Mouse (Mus musculus): ENCODE data around the gene Stra8. TPM values are rescaled to one million over a fixed set of nuclear protein-coding genes. Genes with fewer than 3 reads are reported as not detected.

Gene Stra8
- polyA plus RNA-seq (2014; fragmentation: Illumina TruSeq; extraction: RNeasy Lipid Tissue Mini Kit (QIAGEN cat#74804); ENCODE audit: low read depth, low replicate concordance), result not detected

GRCm38 (mm10) chr6:34919956-34920355, at the start of gene Stra8:
Gene Stra8 (plus strand): TSS chr6:34920163.

GRCm38 (mm10) chr6:34877509-34878321, 42.2 kb upstream of the Stra8 start, which contains the start of gene Cyren:
Gene Cyren (minus strand): TSS chr6:34878060.

GRCm38 (mm10) chr6:34910371-34911219, 9.4 kb upstream of the Stra8 start, which contains the start of gene Wdr91:
Gene Wdr91 (minus strand): TSS chr6:34910876.

GRCm38 (mm10) chr6:34988081-34988761, 68.3 kb downstream of the Stra8 start, which contains the start of gene Slc23a4:
Gene Slc23a4 (minus strand): TSS chr6:34988404.

Other genes starting within 250 kb of the Stra8 start
- gene Agbl3, start 139.7 kb upstream of the Stra8 start, polyA plus RNA-seq (2014; fragmentation: Illumina TruSeq; extraction: RNeasy Lipid Tissue Mini Kit (QIAGEN cat#74804); ENCODE audit: low read depth, low replicate concordance), result 17.3 TPM
- gene Tmem140, start 57.0 kb upstream of the Stra8 start, polyA plus RNA-seq (2014; fragmentation: Illumina TruSeq; extraction: RNeasy Lipid Tissue Mini Kit (QIAGEN cat#74804); ENCODE audit: low read depth, low replicate concordance), result 19.4 TPM
- gene Cyren, start 42.1 kb upstream of the Stra8 start, polyA plus RNA-seq (2014; fragmentation: Illumina TruSeq; extraction: RNeasy Lipid Tissue Mini Kit (QIAGEN cat#74804); ENCODE audit: low read depth, low replicate concordance), result 1.3 TPM
- 7.9 TPM for gene Wdr91, start 9.3 kb upstream of the Stra8 start, polyA plus RNA-seq (2014; fragmentation: Illumina TruSeq; extraction: RNeasy Lipid Tissue Mini Kit (QIAGEN cat#74804); ENCODE audit: low read depth, low replicate concordance)
- gene Slc23a4, start 68.2 kb downstream of the Stra8 start, polyA plus RNA-seq (2014; fragmentation: Illumina TruSeq; extraction: RNeasy Lipid Tissue Mini Kit (QIAGEN cat#74804); ENCODE audit: low read depth, low replicate concordance), result not detected
- 13.5 TPM for gene Cnot4, start 213.6 kb downstream of the Stra8 start, polyA plus RNA-seq (2014; fragmentation: Illumina TruSeq; extraction: RNeasy Lipid Tissue Mini Kit (QIAGEN cat#74804); ENCODE audit: low read depth, low replicate concordance)

Data from liver, adult 10 weeks (tissue).